Mouse (Mus musculus) neural tube, embryonic 12.5 days (tissue): Measurements from ENCODE around the gene Kremen1. TPM values are rescaled to one million over a fixed set of nuclear protein-coding genes. Genes with fewer than 3 reads are reported as not detected.

ENCODE experiments used
- ATAC-seq: fragments of 200-750 bp; cut with Nextera tagmentation; 2 replicates; pipeline ENCODE4 v1.8.0; 2017; ENCODE audit warnings: low read depth, mild to moderate bottlenecking, moderate TSS enrichment, moderate library complexity; ENCODE audit not compliant: low FRiP score
- H3K27ac ChIP-seq: fragments of 300-500 bp; sonication (generic); 2 replicates; pipeline ENCODE4 v1.5.1; 2016
- H3K27me3 ChIP-seq: fragments of 300-500 bp; sonication (generic); replicated peaks from 2 replicates; pipeline ENCODE4 v1.6.1; 2016; ENCODE audit warnings: mild to moderate bottlenecking
- H3K36me3 ChIP-seq: fragments of 300-500 bp; sonication (generic); 2 replicates; pipeline ENCODE4 v1.6.1; 2016; ENCODE audit warnings: mild to moderate bottlenecking
- H3K4me1 ChIP-seq: fragments of 300-500 bp; sonication (generic); 2 replicates; pipeline ENCODE4 v1.6.1; 2016
- H3K4me2 ChIP-seq: fragments of 300-500 bp; sonication (generic); replicated peaks from 2 replicates; pipeline ENCODE4 v1.6.1; 2016; ENCODE audit warnings: mild to moderate bottlenecking
- H3K4me3 ChIP-seq: fragments of 300-500 bp; sonication (generic); 2 replicates; pipeline ENCODE4 v1.5.1; 2016
- H3K9ac ChIP-seq: fragments of 300-500 bp; sonication (generic); 2 replicates; pipeline ENCODE4 v1.6.1; 2016; ENCODE audit warnings: mild to moderate bottlenecking
- H3K9me3 ChIP-seq: fragments of 300-500 bp; sonication (generic); 2 replicates; pipeline ENCODE4 v1.6.1; 2016; ENCODE audit warnings: mild to moderate bottlenecking
- WGBS: fragments of 180-500 bp; shearing (Covaris S2); methylation state at CpG from one replicate; pipeline ENCODE4 v1.1.7; 2016; 5-methylcytosine and 5-hydroxymethylcytosine counted together
- polyA plus RNA-seq: library from polyadenylated mRNA; unstranded; fragments of >200 nt; fragmentation: Nextera tagmentation; extraction: Ambion mirVana; gene quantifications from 2 replicates; pipeline ENCODE4 v1.2.1, GENCODE M21; 2016

Gene Kremen1
- polyA plus RNA-seq, 1 experiment from 2014 or later: 15.5 TPM

DNA sequence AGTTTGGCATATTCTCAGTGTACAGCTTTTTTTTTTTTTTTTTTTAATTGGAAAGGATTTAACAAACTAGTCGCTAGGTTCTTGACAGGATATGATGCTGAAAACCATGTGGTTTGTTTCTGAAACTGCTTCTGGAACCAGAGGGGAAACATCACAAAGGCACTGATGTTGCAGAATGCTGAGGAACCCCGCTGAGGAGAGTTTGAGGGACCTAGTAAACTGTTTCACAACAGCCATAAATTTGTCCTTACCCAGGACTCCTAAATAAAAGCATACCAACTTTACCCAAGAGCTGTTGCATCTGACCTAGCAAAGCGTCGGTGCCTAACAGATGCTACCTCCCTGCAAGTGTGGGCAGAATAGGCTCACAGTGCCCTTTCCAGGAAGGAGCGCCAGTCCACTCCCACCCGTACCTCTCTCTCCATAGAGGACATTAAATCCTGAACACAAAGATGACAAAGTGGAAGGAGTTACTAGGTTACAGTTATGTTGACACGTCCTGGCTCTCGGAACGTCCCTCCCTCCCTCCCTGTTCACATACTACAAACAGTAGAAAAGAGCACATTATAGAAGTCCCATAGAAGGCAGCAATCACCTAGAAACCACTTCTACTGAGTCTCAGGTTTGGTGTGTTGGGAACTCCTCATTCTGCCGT is 1.3 kb downstream of the Kremen1 start:
- H3K4me3 ChIP-seq: peak overlapping the region; percentile 88
- ATAC-seq: no peak
- peaks cover 31% of the 10 kb centered on the region for H3K4me1 ChIP-seq
- no peak overlapping the region for H3K9ac ChIP-seq
- no peak overlapping the region for H3K27ac ChIP-seq
- peak overlapping the region; percentile 81 for H3K4me2 ChIP-seq
- H3K9me3 ChIP-seq: no peaks in the 10 kb centered on the region
- WGBS: 32% methylated on average over 10 of the region's 10 CpGs
- no peaks in the 10 kb centered on the region for H3K27me3 ChIP-seq
- H3K36me3 ChIP-seq: no peaks in the 10 kb centered on the region

DNA sequence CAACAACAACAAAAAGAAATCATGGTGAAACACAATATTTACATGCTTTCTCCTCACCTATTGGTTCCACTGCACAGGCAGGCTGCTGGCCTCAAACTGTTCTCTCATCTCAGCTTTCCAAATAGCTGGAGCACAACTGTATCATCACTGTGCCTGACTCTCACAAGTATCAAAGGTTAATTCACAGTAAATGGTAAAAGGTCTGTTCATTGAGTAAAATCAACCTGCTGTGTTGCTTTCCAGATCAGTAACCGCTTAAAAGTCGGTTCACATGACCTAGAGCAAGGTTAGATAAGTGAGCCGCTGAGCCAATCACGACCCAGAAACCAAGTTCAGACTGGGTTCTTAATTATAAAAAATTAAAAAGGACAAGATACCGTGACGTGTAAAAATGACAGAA is 3.3 kb downstream of the Kremen1 start:
- Histone ChIP-seq H3K9ac (no peak overlapping the region), H3K4me1 (peaks cover 34% of the 10 kb centered on the region), H3K27ac (no peak overlapping the region), H3K36me3 (no peaks in the 10 kb centered on the region), H3K4me2 (no peak overlapping the region), H3K9me3 (no peaks in the 10 kb centered on the region), H3K27me3 (no peaks in the 10 kb centered on the region), H3K4me3 (no peak overlapping the region)
- WGBS: 98% methylated on average over 6 of the region's 6 CpGs
- ATAC-seq: no peak

DNA sequence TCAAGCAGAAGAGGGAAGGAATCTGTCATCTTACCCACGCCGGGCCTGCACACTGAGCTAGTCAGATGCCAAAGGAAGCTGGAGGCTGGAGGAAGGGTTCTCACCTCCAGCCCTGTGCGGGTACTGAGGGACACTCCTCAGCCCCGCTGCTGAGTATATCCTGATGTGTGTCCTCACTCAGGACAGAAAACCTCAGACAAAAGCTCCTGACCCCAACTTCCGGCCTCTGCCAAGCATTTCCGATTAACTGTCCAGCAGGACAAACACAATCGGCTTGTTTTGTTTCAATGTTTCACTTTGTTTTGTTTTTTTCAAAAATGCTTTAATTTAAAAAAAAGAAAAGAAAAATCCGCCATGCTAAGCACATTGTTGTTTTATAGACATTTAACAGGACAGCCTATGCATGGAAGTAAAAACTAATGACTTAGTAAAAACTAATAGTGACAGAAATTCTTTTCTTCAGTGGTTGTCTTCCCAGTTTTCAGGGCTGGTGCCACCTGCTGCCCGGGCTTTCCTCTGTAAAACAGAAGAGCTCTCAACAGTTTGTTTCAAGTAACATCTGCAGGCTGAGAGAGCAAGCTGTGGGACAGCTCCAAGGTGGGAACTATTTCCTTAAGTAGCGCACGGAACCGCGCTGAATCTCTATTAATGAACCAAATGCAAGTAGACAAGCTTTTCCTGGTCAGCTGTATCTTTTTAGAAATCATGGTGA is 4.1 kb downstream of the Kremen1 start:
- no peak overlapping the region for H3K4me3 ChIP-seq
- H3K9me3 ChIP-seq: no peaks in the 10 kb centered on the region
- peaks cover 34% of the 10 kb centered on the region for H3K4me1 ChIP-seq

DNA sequence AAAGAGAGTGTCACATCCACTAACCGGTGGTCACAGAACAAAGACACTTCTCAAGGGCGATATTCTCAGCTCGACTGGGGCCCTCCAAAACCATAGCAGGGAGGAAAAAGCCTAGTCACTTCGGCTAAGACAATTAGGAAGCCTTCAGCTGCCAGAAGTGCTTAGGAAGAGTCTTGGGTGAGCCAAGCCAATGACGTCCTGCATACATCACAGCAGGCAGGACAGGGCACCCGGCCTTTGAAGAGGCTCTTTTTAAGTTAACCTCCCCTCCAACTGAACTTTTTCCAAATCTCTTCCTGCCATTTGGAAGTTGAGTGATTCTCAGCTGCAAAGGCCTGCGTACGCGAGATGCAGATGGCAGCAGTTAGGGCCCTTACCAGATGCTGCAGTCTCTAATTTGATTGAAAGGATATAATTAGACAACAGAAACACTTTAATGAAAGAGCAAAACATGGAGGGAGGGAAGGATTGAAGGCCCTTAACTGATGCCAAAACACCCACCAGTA is 5.8 kb downstream of the Kremen1 start:
- 34% methylated on average over 9 of the region's 9 CpGs for WGBS
- Histone ChIP-seq H3K36me3 (no peaks in the 10 kb centered on the region), H3K27ac (no peak overlapping the region), H3K4me2 (no peak overlapping the region), H3K4me1 (peaks cover 34% of the 10 kb centered on the region), H3K9me3 (no peaks in the 10 kb centered on the region), H3K9ac (no peak overlapping the region), H3K4me3 (no peak overlapping the region), H3K27me3 (no peaks in the 10 kb centered on the region)
- no peak for ATAC-seq

More for the DNA sequence above, 4.1 kb downstream of the Kremen1 start:
- H3K27ac ChIP-seq: no peak overlapping the region
- H3K27me3 ChIP-seq: no peaks in the 10 kb centered on the region
- ATAC-seq: no peak
- H3K4me2 ChIP-seq: no peak overlapping the region
- no peaks in the 10 kb centered on the region for H3K36me3 ChIP-seq
- 85% methylated on average over 13 of the region's 13 CpGs for WGBS
- no peak overlapping the region for H3K9ac ChIP-seq

DNA sequence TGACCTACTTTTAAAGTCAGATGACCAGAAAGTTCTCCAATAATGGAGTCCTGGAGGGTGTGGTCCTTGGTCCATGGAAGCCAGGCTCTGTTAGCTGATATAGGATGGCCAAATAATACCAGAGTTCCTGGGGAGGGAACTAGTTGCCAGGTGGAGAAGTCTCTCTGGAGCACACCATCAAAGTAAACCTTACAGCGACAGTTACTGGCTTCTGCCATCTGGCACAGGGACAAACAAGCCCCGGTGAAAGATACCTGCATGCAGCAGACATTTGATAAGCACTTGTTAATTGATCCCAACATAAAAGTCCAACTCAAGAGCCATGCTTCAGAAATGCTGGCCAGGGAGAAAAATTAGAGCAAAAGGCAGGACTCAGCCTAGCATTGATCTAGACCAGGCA is 7.3 kb downstream of the Kremen1 start:
- Histone ChIP-seq H3K4me1 (peaks cover 27% of the 10 kb centered on the region), H3K27ac (no peak overlapping the region), H3K36me3 (no peaks in the 10 kb centered on the region), H3K9me3 (no peaks in the 10 kb centered on the region), H3K27me3 (no peaks in the 10 kb centered on the region), H3K9ac (no peak overlapping the region), H3K4me3 (no peak overlapping the region), H3K4me2 (no peak overlapping the region)
- WGBS: 84% methylated on average over 2 of the region's 2 CpGs
- ATAC-seq: no peak

DNA sequence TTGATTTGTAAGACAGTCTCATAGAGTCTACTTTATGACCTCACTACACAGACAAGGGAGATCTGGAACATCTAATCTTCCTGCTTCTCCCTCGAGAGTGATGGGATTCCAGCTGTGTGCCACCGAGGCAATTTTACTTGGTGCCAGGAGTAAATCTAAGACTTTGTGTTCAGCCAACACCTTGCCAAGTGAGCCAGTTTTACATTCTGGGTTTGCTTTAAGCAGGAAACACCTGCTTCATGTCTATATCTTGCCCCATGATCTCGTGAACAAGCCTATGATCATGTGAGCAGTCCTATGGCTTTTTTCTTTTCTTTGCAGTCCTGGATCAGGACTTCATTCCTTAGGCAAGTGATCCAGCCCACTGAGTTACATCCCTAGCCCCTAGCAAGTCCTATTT is 7.8 kb downstream of the Kremen1 start:
- ATAC-seq: no peak
- no peak overlapping the region for H3K27ac ChIP-seq
- no peak overlapping the region for H3K9ac ChIP-seq
- no peaks in the 10 kb centered on the region for H3K27me3 ChIP-seq
- H3K4me1 ChIP-seq: peaks cover 27% of the 10 kb centered on the region
- 58% methylated on average over 3 of the region's 3 CpGs for WGBS
- no peak overlapping the region for H3K4me2 ChIP-seq
- no peaks in the 10 kb centered on the region for H3K9me3 ChIP-seq
- no peak overlapping the region for H3K4me3 ChIP-seq
- H3K36me3 ChIP-seq: no peaks in the 10 kb centered on the region

DNA sequence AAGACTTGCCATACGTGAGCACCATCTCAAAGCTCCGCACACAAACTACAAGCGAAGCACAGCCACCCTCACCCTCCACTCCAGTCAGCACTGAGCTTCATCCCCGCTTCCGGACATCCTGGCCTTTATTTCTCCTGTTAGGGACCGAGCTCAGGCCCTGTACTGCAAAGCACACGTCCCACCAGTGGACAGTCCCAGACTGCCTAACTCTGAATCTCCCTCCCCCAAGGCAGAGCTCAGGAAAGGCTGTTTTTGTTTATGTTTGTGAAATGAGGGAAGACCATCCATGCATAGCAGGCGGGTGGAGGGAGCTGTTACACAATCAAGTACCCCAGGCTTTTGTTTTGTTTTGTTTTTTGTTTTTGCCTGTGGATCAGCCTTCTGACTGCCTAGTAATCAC is 8.6 kb downstream of the Kremen1 start:
- no peak overlapping the region for H3K9ac ChIP-seq
- H3K4me2 ChIP-seq: no peak overlapping the region
- H3K4me1 ChIP-seq: peaks cover 27% of the 10 kb centered on the region
- H3K4me3 ChIP-seq: no peak overlapping the region
- no peaks in the 10 kb centered on the region for H3K36me3 ChIP-seq
- H3K27ac ChIP-seq: no peak overlapping the region
- ATAC-seq: no peak
- WGBS: 84% methylated on average over 8 of the region's 8 CpGs
- H3K27me3 ChIP-seq: no peaks in the 10 kb centered on the region
- H3K9me3 ChIP-seq: no peaks in the 10 kb centered on the region

DNA sequence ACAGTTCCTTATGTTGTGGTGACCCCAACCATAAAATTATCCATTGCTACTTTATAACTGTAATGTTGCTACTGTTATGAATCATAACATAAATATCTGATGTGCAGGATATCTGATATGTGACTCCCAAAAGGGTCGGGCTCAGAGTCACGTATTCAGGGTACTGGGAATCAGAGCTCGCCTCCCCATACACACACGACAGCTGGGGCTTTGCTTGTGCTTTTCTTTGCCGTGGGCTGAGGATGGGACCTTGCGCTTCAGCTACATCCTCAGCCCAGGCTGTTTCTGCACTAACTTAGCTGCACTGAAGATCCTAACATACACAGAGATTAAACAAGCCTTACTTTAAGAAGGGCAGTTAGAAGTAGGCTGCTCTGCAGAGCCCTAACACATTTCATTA is 10.2 kb downstream of the Kremen1 start:
- ATAC-seq: no peak
- 67% methylated on average over 6 of the region's 6 CpGs for WGBS
- H3K9ac ChIP-seq: no peak overlapping the region

DNA sequence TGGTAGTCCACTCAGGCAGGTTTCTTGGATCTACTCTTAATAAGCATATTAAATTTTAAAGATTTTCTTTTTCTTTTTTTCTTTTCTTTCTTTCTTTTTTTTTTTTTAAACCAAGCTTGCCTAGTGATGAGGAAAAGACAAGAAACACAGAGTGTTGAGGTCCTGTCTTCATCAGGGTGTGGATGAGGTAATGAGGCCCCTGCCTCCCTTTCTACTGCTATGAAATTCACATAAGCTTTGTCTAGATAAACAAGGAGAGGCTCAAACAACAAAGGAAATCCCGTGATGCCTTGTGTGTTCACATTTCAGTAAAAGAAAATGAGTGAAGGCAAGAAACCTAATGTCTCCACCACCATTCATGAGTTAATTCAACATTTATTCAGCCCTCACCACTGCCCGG is 13.2 kb downstream of the Kremen1 start:
- WGBS: 30% methylated on average over 2 of the region's 2 CpGs
- Histone ChIP-seq H3K36me3 (no peaks in the 10 kb centered on the region), H3K9ac (no peak overlapping the region), H3K4me2 (no peak overlapping the region), H3K9me3 (no peaks in the 10 kb centered on the region), H3K27me3 (no peaks in the 10 kb centered on the region), H3K4me3 (no peak overlapping the region), H3K27ac (no peak overlapping the region), H3K4me1 (peaks cover 8% of the 10 kb centered on the region; the same call in 1 of the 2 replicates)
- no peak for ATAC-seq

More for the DNA sequence above, 10.2 kb downstream of the Kremen1 start:
- H3K27me3 ChIP-seq: no peaks in the 10 kb centered on the region
- no peaks in the 10 kb centered on the region for H3K36me3 ChIP-seq
- no peak overlapping the region for H3K4me3 ChIP-seq
- no peak overlapping the region for H3K27ac ChIP-seq
- H3K4me1 ChIP-seq: peaks cover 19% of the 10 kb centered on the region
- H3K4me2 ChIP-seq: no peak overlapping the region
- H3K9me3 ChIP-seq: no peaks in the 10 kb centered on the region

DNA sequence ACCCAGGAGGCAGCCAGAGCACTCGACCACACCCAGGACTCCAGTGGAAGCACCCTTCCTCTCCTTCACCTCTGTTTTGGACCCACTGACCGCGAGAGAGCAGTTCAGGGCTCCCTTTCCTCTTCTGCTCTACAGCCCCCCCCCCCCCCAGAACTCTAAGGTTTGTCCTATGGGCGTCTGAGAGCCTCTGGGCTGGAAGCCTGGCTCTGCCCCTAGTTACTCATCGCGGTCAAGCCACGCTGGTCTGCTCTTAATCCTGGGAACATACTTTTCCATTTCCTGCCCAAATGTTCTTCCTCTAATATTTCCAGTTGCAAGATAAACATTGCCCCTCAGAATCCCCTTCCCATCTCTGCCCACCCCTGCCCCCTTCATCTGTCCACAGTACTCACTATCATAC is 15.9 kb downstream of the Kremen1 start:
- H3K9me3 ChIP-seq: no peaks in the 10 kb centered on the region
- no peaks in the 10 kb centered on the region for H3K27me3 ChIP-seq
- 0 out of 2 replicates have a peak, but pooled peaks cover 1% of the 10 kb centered on the region for H3K4me1 ChIP-seq
- ATAC-seq: no peak
- H3K27ac ChIP-seq: no peak overlapping the region
- no peak overlapping the region for H3K9ac ChIP-seq
- WGBS: 89% methylated on average over 7 of the region's 7 CpGs
- no peak overlapping the region for H3K4me3 ChIP-seq
- H3K36me3 ChIP-seq: peaks cover 13% of the 10 kb centered on the region; the same call in 1 of the 2 replicates
- H3K4me2 ChIP-seq: no peak overlapping the region

DNA sequence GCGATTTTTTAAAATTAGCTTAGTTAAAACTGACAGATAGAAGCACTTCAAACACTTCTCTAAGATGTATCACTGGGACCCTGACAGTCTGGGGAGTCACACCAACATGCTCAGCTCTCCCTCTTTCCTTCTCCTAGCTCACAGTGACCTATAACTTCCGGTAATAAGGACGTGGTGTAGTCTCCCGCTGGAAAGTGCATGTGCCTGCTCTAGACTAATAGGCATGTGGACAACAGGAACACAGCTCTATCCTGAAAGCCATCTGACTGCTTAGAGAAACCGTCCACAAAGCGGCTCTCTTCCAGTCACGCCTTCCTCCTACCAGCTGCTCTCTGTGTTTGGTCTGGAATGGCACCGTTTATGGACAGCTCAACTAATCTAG is 16.6 kb downstream of the Kremen1 start:
- peaks cover 13% of the 10 kb centered on the region; the same call in 1 of the 2 replicates for H3K36me3 ChIP-seq
- 66% methylated on average over 8 of the region's 8 CpGs for WGBS
- H3K4me2 ChIP-seq: no peak overlapping the region
- H3K4me3 ChIP-seq: no peak overlapping the region
- H3K27me3 ChIP-seq: no peaks in the 10 kb centered on the region
- H3K27ac ChIP-seq: no peak overlapping the region
- H3K4me1 ChIP-seq: peaks cover 8% of the 10 kb centered on the region
- no peaks in the 10 kb centered on the region for H3K9me3 ChIP-seq
- no peak overlapping the region for H3K9ac ChIP-seq
- no peak for ATAC-seq

DNA sequence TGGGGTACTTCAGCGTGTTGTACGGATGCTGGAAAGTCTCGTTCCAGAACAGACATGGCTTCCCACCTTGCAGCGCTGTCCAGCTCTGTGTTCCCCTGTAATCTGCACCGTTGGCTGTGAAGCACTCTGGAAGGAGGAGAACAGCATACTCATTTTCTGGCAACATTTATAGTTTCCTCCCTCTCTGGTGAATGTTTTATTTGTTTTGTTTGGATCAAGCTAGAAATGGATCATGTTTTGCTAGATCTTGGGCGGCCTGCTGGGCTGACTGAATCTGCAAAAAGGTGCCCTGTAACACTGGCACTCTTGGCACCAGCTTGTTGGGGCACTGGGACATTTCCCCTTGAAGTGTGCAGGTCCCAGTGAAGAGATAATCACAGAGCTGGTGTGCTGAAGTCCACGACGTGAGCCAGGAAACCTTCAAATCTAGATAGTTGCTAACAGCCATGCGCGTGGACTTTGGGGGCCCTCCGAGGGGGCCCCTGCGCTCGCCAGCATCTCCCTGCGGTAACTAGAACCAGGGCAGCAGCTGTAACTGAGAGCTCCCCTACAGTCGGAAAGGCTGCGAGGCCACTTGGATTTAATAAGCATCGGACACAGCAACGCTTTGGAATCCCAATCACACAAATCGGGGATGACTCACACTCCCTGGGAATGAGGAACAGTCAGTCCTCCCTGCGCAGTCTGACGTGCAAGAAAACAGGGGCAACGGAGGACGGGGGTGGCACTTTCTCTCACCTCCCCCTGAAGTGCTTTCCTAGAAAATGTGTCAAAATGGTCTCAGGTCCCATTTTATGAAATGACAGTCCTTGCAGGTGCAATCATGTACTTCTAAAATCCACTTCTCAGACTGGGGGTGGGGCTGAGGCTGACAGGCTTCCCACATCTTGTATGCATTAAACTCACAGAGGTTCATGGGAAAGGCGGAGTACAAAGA is 17.3 kb downstream of the Kremen1 start:
- Histone ChIP-seq H3K9ac (no peak overlapping the region; the same call in 1 of the 2 replicates), H3K4me2 (no peak overlapping the region), H3K36me3 (peaks cover 13% of the 10 kb centered on the region; the same call in 1 of the 2 replicates), H3K4me1 (peaks cover 15% of the 10 kb centered on the region), H3K9me3 (no peaks in the 10 kb centered on the region), H3K27ac (no peak overlapping the region), H3K4me3 (no peak overlapping the region), H3K27me3 (no peaks in the 10 kb centered on the region)
- no peak for ATAC-seq
- WGBS: 84% methylated on average over 24 of the region's 24 CpGs
